Mouse (Mus musculus) left cerebral cortex, postnatal 25 days (tissue): ENCODE data around the gene Cbll1. TPM values are rescaled to one million over a fixed set of nuclear protein-coding genes. Genes with fewer than 3 reads are reported as not detected.
"Not testable (repeated sequence)": the region's sequence is repeated elsewhere in the genome, so short reads cannot be mapped to it uniquely, and the experiment has no call there.

Experiments
- DNase-seq, 2 experiments: peaks; one replicate each; pipeline ENCODE4 v3.0.0; 2022; ENCODE audit warnings: low spot score in 2 of 2, mixed read lengths in 1 of 2
- intact Hi-C: fragments of 180-260 bp; cut with DNase I; formaldehyde crosslinking; loops from one replicate; pipeline ENCODE4 v1.15.1; 2025
- total RNA-seq, 2 experiments: library from RNA; stranded (reverse); gene quantifications; 2 replicates each; pipeline ENCODE4 v1.2.3; 2021

Cbll1 gene
- total RNA-seq, 2 experiments from 2014 or later: 23.3 to 24.5 TPM

DNA sequence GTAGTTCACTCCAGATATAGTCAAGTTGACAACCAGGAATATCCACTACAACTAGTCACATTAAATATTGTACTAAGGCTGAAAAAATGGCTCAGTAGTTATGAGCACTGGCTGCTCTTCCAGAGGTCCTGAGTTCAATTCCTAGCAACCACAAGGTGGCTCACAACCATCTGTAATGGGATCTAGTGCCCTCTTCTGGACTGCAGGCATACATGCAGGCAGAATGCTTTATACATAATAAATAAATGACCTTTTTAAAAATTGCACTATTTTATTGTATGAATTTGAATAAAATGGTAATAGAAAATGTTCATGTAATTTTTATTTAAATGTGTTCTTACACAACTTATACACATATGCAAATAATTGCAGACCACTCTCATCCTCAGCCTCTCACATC lies 3.8 kb upstream of the Cbll1 start:
- no peak for DNase-seq
- intact Hi-C loops: loop anchor here (5.0 kb wide), 2 partner anchors 149 to 219 kb away; partner anchors contain the start of genes Cog5 and Dus4l

DNA sequence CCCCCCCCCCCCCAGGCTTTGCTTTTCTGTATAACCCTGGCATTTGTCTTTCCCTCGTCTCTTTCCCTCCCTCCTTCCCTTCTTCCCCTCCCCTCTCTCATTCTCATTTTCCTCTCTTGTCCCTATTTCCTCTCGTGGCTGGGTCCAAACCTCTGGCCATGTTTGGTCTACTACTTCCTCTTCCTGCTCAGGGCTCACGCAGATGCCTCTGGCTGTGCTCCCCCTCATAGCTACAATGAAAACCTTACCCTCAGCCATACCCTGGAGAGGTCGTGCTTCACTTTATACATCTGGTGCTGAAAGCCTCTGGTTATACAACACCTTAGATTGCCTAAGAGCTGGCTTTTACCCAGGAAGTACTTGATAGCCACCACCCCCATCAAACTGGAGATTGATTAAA lies 1.9 kb upstream of the Cbll1 start:
- no peak for DNase-seq
- intact Hi-C loops: loop anchor here (5.0 kb wide), 2 partner anchors 151 to 221 kb away; partner anchors contain the start of genes Cog5 and Dus4l

DNA sequence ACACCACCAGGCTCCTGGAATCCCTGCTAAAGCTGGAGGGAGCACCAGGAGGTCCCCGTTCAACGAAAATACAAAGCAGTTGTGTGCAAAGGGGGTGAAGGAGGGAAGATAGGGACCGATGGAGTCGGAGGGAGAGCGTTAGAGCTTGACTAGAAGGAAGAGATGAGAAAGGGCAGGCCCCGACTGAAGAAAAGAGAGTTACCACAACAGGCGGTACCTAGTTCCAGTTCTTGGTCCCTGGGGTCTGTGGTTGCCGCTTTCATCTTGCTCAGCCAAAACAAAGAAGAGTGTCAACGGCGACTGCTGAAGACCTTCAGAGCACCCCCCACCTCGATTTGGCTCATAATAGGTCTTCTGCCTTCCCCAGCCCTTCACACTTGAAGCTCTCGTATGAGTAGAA lies 780 bp upstream of the Cbll1 start:
- no peak for DNase-seq
- intact Hi-C loops: loop anchor here (5.0 kb wide), 2 partner anchors 152 to 222 kb away; partner anchors contain the start of genes Cog5 and Dus4l

DNA sequence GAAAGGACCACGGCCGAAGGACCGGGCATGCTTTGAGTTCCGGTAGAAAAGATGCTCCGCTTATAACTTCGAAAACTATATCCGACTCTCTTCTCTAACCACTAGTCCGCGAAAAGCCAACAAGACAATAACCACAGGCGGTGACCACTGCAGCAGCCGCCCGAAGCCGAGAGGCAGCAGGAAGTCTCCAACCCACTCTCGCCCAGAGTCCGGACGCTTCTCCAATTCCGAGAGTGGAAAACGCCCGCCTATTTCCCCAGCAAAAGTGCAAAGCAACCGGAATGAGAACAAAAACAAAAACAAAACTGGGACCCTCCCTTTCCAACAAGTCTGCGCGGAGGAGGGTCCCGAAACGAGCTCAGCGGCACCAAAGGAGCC lies 491 bp downstream of the Cbll1 start:
- peak in 1 of 2 experiments; percentile 17 for DNase-seq
- intact Hi-C loops: loop anchor here (1.0 to 10.0 kb wide), 2 partner anchors 124 to 135 kb away; partner anchors contain the start of gene Bcap29

DNA sequence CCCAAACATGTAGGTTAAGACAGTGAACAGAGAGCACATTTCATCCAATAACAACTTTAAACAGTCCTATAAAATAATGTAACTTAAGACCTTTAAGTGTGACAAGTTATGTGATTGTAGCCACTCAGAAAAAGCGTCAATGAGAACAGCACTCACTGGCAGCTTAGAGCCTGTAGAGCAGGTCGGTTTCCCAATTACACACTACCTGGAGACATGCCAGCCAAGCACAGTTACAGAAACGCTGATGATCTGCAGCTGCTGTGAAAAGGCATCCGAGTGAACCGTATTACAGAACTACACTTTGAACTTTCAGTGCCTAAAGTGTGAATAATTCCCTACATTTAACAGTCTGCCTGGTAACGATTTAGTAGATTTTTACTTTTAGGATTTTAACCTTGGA lies 13.0 kb downstream of the Cbll1 start:
- intact Hi-C loops: no loop called here
- no peak for DNase-seq

DNA sequence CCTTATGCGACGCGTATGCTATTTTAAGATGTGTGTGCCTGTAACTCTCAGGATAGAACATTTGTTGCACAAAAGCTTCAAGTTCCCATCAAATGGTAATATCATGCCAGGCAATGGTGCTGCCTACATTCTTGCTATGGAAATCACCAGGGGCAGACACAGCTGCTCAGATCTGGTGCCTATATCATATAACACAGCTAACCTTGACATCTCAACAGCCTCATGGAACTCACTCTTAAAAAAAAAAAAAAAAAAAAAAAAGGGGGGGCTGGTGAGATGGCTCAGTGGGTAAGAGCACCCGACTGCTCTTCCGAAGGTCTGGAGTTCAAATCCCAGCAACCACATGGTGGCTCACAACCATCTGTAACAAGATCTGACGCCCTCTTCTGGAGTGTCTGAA lies 21.2 kb downstream of the Cbll1 start:
- intact Hi-C loops: not testable (repeated sequence)

DNA sequence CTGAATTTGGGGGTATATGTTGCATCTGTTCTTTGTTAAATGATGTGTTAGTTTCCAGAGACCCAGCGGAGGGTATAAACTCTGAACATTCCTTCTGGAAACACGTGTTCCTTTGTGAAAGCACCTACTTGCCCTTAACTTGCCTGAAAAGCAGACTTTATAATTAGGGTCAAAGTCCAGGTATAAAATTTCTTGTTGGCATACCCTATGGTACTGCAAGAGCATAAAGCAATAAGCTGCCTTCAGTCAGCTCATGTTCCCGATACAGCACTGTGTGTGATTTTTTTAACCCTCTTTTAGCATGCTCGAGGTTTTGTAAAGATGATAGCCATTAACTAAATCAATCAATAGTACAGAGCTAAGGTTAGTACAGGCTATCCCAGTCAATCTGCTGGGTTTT lies 36.8 kb downstream of the Cbll1 start:
- intact Hi-C loops: no loop called here

More for the DNA sequence above, 21.2 kb downstream of the Cbll1 start:
- DNase-seq: not testable (repeated sequence)

DNA sequence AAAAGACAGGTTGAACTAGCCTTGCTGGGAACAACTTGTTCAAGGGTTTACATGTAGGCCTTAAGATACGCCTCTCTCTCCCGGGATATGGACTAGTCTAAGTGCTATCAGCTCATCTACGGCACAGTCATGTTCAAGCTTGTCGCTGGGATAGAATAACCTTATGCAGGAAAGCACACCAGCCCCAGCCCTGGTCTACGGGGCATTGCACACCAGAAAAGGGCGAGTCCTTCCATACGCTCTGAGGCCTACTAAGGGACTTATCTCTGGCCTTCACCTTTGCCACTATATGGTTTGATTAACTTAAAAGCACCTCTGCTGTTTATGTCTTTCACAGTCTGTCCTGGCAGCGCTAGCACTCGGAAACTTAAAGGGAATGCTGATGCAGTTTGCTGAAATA lies 38.0 kb downstream of the Cbll1 start:
- DNase-seq: no peak
- intact Hi-C loops: no loop called here

More for the DNA sequence above, 36.8 kb downstream of the Cbll1 start:
- no peak for DNase-seq

DNA sequence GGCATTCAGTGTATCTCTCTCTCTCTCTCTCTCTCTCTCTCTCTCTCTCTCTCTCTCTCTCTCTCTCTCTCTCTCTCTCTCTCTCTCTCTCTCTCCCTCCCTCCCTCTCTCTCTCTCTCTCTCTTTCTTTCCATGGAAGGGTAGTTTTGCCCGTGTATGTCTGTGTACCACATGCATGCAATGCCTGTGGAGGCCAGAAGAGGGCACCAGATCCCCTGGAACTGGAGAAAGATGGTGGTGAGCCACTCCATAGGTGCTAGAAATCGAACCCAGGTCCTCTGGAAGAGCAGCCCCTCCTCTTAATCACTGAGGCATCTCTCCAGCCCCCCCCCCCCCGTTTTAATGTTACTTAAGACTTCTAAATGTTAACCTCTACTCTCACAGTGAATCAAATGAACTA lies 39.1 kb downstream of the Cbll1 start:
- intact Hi-C loops, DNase-seq: not testable (repeated sequence)

DNA sequence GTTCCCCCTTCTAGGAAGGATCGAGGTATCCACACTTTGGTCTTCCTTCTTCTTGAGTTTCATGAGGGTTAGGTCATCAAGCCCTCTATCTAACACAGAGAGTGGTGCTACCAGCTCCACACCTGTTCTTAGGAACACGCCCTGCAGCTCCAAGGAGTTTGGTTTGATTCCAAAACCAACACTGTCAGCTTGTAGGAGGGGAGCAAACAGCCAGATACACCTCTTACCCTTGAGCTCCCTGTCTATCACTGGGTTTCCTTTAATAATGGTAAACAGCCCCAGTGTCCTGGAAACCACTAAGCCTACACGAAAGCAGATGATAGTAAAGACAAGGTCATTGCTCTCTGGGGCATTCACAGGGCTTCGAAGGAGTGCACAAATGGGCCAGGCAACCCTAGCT lies 40.9 kb downstream of the Cbll1 start:
- no peak for DNase-seq
- intact Hi-C loops: loop anchor here (5.0 kb wide), 1 partner anchor 46 kb away; no protein-coding TSS in a partner anchor

DNA sequence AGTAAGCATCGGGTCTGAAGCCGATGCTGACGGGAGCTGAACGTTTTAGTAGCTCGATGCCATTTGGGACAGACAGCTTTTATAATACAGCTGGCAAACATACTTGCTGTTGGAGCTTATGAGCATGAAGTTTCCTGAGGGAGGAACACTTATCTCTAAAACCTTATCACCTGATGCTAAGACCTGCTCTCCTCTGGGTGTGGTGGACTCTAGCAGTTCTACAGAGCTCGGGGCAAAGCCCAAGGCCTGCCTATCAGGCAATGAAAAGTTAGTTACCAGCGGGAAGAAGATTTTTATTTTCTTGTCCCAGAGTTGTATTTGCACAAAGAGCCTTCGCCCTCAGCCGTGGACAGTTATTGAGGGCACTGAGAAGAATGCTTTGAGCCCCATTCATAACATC lies 43.1 kb downstream of the Cbll1 start:
- intact Hi-C loops: loop anchor here (5.0 kb wide), 1 partner anchor 44 kb away; no protein-coding TSS in a partner anchor

DNA sequence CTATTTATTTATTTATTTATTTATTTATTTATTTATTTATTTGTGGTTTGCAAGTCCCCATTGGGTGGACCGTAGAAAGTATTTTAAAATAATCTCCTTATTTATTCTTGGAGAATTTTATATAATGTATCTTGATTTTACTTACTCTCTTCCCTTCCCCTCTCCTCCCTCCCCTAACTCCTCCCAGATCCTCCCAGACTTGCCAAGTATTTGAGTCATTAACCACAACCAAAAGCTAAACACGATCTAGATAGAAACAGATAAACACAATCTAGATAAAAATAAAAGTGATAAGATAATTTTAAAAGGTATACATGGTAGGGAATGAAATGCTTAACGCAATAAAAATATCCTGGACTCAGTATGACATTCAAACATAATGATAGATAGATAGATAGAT lies 50.1 kb downstream of the Cbll1 start:
- DNase-seq: no peak
- intact Hi-C loops: no loop called here

More for the DNA sequence above, 43.1 kb downstream of the Cbll1 start:
- no peak for DNase-seq

DNA sequence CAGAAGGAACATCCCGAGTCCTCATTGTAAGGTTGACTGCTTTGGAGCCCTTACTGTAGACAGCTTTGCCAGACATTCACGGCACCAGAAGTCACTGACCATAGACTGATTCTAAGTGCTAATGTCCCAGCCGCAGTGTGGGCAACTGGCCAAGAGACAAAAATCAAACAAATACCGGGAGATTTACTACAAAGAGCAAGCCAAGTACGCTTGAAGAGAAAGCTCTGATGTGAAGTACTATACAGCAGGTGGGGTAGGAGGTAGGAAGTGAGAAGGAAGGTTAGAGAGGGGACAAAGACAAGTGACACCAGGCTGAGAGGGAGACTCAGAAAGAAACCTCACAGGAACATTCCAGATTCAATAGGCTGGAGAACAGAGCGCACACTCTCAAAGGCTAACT lies 54.6 kb downstream of the Cbll1 start:
- DNase-seq: no peak
- intact Hi-C loops: no loop called here

DNA sequence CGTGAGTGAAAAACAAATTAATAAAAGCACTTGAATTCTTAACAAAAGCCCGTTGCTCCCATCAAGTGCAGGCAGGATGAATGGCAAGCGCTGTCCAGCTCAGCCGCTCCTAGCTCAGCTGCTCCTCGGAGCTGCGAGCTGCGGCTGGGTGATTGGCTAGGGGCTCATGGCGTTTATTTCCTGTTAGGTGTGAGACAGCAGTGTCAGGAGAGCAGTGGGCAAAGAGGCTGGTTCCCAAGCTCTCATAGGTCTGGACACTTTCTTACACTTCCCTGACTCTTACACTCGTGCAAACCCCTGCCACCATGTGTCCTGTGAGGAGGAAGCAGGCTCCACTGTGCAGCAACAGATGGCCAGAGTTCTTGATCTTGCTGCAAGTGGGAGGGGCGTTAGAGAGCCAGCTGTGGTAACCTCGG lies 55.3 kb downstream of the Cbll1 start:
- no peak for DNase-seq
- intact Hi-C loops: no loop called here

DNA sequence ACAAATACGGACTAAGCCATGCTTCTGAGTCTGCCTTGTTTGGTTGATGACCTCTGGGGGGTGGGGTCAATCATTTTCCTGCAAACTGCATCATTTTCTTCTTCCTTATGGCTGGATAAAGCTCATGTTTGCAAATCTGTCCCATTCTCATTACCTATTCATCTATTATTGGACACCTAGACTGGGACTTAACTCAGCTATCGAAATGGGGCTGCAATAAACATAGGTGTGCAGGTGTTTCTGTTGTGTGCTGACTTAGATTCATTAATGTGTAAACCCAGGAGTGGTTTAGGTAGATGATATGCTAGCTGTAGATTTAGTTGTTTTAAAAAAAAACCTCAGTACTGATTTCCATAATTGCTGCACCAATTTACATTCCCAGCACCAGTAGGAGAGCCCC lies 59.8 kb downstream of the Cbll1 start:
- DNase-seq: no peak
- intact Hi-C loops: no loop called here

DNA sequence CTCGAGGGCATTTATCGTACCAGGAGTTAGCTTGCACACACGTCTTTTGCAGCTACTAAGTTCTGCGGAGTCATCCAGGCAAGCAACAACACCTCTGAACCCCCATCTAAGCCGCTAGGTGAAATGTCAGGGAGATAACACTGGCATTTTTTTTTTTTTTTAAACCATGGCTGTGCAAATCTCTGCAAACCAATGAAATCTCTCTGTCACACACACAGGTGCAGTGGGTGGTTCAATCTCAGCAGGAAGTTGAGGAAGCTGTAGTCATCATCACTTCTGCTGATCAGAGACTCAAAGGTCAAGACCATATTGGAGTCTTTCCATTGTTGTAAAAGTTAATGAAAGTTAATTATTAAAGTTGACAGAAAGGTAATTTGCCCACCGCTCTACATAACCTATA lies 61.6 kb downstream of the Cbll1 start:
- intact Hi-C loops: no loop called here
- no peak for DNase-seq

Other genes starting within 250 kb of the Cbll1 start
- 10 to 100 TPM; 17.4 to 18.8 TPM for gene Lamb1, start 234.4 kb downstream of the Cbll1 start, total RNA-seq
- gene Dld, start 148.2 kb downstream of the Cbll1 start, total RNA-seq: 100 to 1,000 TPM; 103 to 111 TPM
- gene Slc26a3, start 108.7 kb downstream of the Cbll1 start, total RNA-seq: under 1 TPM; 0.16 to 0.32 TPM
- 1 to 10 TPM; 2.1 to 2.5 TPM for gene Slc26a4, start 60.4 kb upstream of the Cbll1 start, total RNA-seq
- 10 to 100 TPM; 34.8 to 37.2 TPM for gene Bcap29, start 135.0 kb upstream of the Cbll1 start, total RNA-seq
- 1 to 10 TPM; 8.7 to 8.9 TPM for gene Dus4l, start 155.2 kb upstream of the Cbll1 start, total RNA-seq
- gene Cog5, start 155.3 kb upstream of the Cbll1 start, total RNA-seq: 10 to 100 TPM; 37.4 to 43.5 TPM
- 10 to 100 TPM; 53.4 to 53.6 TPM for gene Gpr22, start 214.3 kb upstream of the Cbll1 start, total RNA-seq